Mouse (Mus musculus) CH12.LX (cell line): ENCODE data around the gene Nfkbia. TPM values are rescaled to one million over a fixed set of nuclear protein-coding genes. Genes with fewer than 3 reads are reported as not detected.
A peak's percentile ranks its signal among the peaks of the same experiment; 100 is the strongest.

Experiments
- DNase-seq: peaks from one replicate; pipeline ENCODE4 v3.0.0-alpha.2; 2013; ENCODE audit errors: extremely low read depth
- H3K27ac ChIP-seq: 2 replicates; pipeline ENCODE4 v1.5.1; 2012; ENCODE audit warnings: low read depth, mild to moderate bottlenecking, control low read depth, moderate library complexity; ENCODE audit not compliant: insufficient read depth
- H3K27me3 ChIP-seq: replicated peaks from 2 replicates; pipeline ENCODE3; 2012; ENCODE audit warnings: inconsistent platforms
- H3K36me3 ChIP-seq, 2 experiments: replicated peaks in 1 of 2; 2 replicates each; pipeline versions ENCODE3 to v1.6.1; 2012; ENCODE audit warnings: inconsistent platforms in 1 of 2, low read length in 1 of 2, mild to moderate bottlenecking in 1 of 2, mixed read lengths in 1 of 2, moderate library complexity in 1 of 2; ENCODE audit not compliant: control insufficient read depth in 1 of 2, insufficient read depth in 1 of 2
- H3K4me1 ChIP-seq, 2 experiments: 2 replicates each; pipeline ENCODE4 v1.6.1; 2012; ENCODE audit warnings: inconsistent platforms in 1 of 2, moderate library complexity in 1 of 2; ENCODE audit not compliant: insufficient read depth in 2 of 2, control insufficient read depth in 1 of 2
- H3K4me2 ChIP-seq: 2 replicates; pipeline ENCODE4 v1.6.1; 2012; ENCODE audit warnings: low read depth, mild to moderate bottlenecking, control low read depth; ENCODE audit not compliant: poor library complexity, insufficient read depth, severe bottlenecking
- H3K4me3 ChIP-seq, 3 experiments: fragments of 150-350 bp in 1 of 3; sonication (generic) in 1 of 3; replicated peaks in 1 of 3; 2 replicates each; pipeline versions ENCODE3 to v1.5.1; 2011 to 2012; ENCODE audit warnings: low read depth in 2 of 3, low read length in 2 of 3, mild to moderate bottlenecking in 2 of 3, moderate library complexity in 2 of 3, control low read depth in 1 of 3, improper control_type of control experiment in 1 of 3, inconsistent platforms in 1 of 3, mixed read lengths in 1 of 3; ENCODE audit not compliant: poor library complexity in 1 of 3
- H3K79me2 ChIP-seq: replicated peaks from 2 replicates; pipeline ENCODE4 v1.6.1; 2012; ENCODE audit warnings: mild to moderate bottlenecking, moderate library complexity; ENCODE audit not compliant: control insufficient read depth, poor library complexity, insufficient read depth, severe bottlenecking; ENCODE audit errors: extremely low read depth
- H3K9ac ChIP-seq: 2 replicates; pipeline ENCODE4 v1.6.1; 2012; ENCODE audit warnings: low read depth, mild to moderate bottlenecking, control low read depth, moderate library complexity; ENCODE audit not compliant: insufficient read depth
- H3K9me3 ChIP-seq: replicated peaks from 2 replicates; pipeline ENCODE3; 2012; ENCODE audit warnings: low read length, inconsistent platforms, mixed read lengths
- CHD1 ChIP-seq: IDR thresholded peaks from 2 replicates; pipeline ENCODE4 v1.6.1; 2012; ENCODE audit warnings: low read depth, low read length, improper control_type of control experiment, inconsistent platforms
- CHD2 ChIP-seq: IDR thresholded peaks from 2 replicates; pipeline ENCODE4 v1.6.1; 2011; ENCODE audit warnings: low read length, improper control_type of control experiment
- CTCF ChIP-seq, 2 experiments: IDR thresholded peaks in 1 of 2; conservative IDR thresholded peaks in 1 of 2; 2 replicates each; pipeline ENCODE4 v1.5.1; 2011 to 2012; ENCODE audit warnings: low read depth in 2 of 2, low read length in 2 of 2, improper control_type of control experiment in 1 of 2, inconsistent platforms in 1 of 2, mild to moderate bottlenecking in 1 of 2, moderate library complexity in 1 of 2
- E2F4 ChIP-seq: IDR thresholded peaks from 2 replicates; pipeline ENCODE4 v1.6.1; 2011; ENCODE audit warnings: low read depth, low read length, improper control_type of control experiment; ENCODE audit not compliant: insufficient replicate concordance
- ELF1 ChIP-seq: IDR thresholded peaks from 2 replicates; pipeline ENCODE4 v1.6.1; 2014; ENCODE audit warnings: low read depth, mild to moderate bottlenecking, inconsistent platforms, low read length, improper control_type of control experiment
- EP300 ChIP-seq: IDR thresholded peaks from 2 replicates; pipeline ENCODE4 v1.6.1; 2011; ENCODE audit warnings: low read length, improper control_type of control experiment
- ETS1 ChIP-seq: conservative IDR thresholded peaks from 2 replicates; pipeline ENCODE4 v1.6.1; 2012; ENCODE audit warnings: low read depth, mild to moderate bottlenecking, inconsistent platforms, low read length, improper control_type of control experiment, moderate library complexity
- HCFC1 ChIP-seq: IDR thresholded peaks from 2 replicates; pipeline ENCODE4 v1.6.1; 2012; ENCODE audit warnings: low read depth, mild to moderate bottlenecking, inconsistent platforms, low read length, improper control_type of control experiment
- JUN ChIP-seq: IDR thresholded peaks from 2 replicates; pipeline ENCODE4 v1.6.1; 2011; ENCODE audit warnings: low read depth, mild to moderate bottlenecking, low read length, improper control_type of control experiment, moderate library complexity; ENCODE audit not compliant: insufficient read depth
- JUND ChIP-seq: conservative IDR thresholded peaks from 2 replicates; pipeline ENCODE4 v1.6.1; 2011; ENCODE audit warnings: low read depth, low read length, improper control_type of control experiment
- KAT2A ChIP-seq: IDR thresholded peaks from 2 replicates; pipeline ENCODE4 v1.6.1; 2012; ENCODE audit warnings: low read length, improper control_type of control experiment, inconsistent platforms; ENCODE audit not compliant: insufficient replicate concordance
- MAX ChIP-seq: IDR thresholded peaks from 2 replicates; pipeline ENCODE4 v1.6.1; 2011; ENCODE audit warnings: low read length, improper control_type of control experiment
- MAZ ChIP-seq: IDR thresholded peaks from 2 replicates; pipeline ENCODE4 v1.6.1; 2012; ENCODE audit warnings: low read depth, mild to moderate bottlenecking, inconsistent platforms, low read length, improper control_type of control experiment, moderate library complexity
- MEF2A ChIP-seq: IDR thresholded peaks from 2 replicates; pipeline ENCODE4 v1.6.1; 2014; ENCODE audit warnings: low read depth, mild to moderate bottlenecking, inconsistent platforms, low read length, improper control_type of control experiment, borderline replicate concordance
- NELFE ChIP-seq: IDR thresholded peaks from 2 replicates; pipeline ENCODE4 v1.6.1; 2011; ENCODE audit warnings: low read depth, low read length, improper control_type of control experiment
- PAX5 ChIP-seq: IDR thresholded peaks from 2 replicates; pipeline ENCODE4 v1.6.1; 2012; ENCODE audit warnings: low read length, inconsistent platforms, mixed read lengths
- POLR2A ChIP-seq: IDR thresholded peaks from 2 replicates; pipeline ENCODE4 v1.6.1; 2011; ENCODE audit warnings: low read depth, mild to moderate bottlenecking, improper control_type of control experiment, low read length
- POLR2AphosphoS2 ChIP-seq: IDR thresholded peaks from 2 replicates; pipeline ENCODE4 v1.6.1; 2011; ENCODE audit warnings: low read depth, low read length, improper control_type of control experiment
- RAD21 ChIP-seq: IDR thresholded peaks from 2 replicates; pipeline ENCODE4 v1.6.1; 2011; ENCODE audit warnings: low read depth, mild to moderate bottlenecking, low read length, improper control_type of control experiment, moderate library complexity
- RCOR1 ChIP-seq: conservative IDR thresholded peaks from 2 replicates; pipeline ENCODE4 v1.6.1; 2012; ENCODE audit warnings: low read depth, mild to moderate bottlenecking, inconsistent platforms, low read length, improper control_type of control experiment
- SIN3A ChIP-seq: IDR thresholded peaks from 2 replicates; pipeline ENCODE4 v1.6.1; 2012; ENCODE audit warnings: low read length, improper control_type of control experiment, inconsistent platforms
- SMC3 ChIP-seq: IDR thresholded peaks from 2 replicates; pipeline ENCODE4 v1.6.1; 2011; ENCODE audit warnings: low read depth, low read length, improper control_type of control experiment
- TBP ChIP-seq: conservative IDR thresholded peaks from 2 replicates; pipeline ENCODE4 v1.6.1; 2011; ENCODE audit warnings: low read depth, low read length, improper control_type of control experiment
- UBTF ChIP-seq: IDR thresholded peaks from 2 replicates; pipeline ENCODE4 v1.6.1; 2012; ENCODE audit warnings: low read depth, mild to moderate bottlenecking, inconsistent platforms, low read length, improper control_type of control experiment, moderate library complexity
- USF1 ChIP-seq: IDR thresholded peaks from 2 replicates; pipeline ENCODE4 v1.6.1; 2014; ENCODE audit warnings: low read depth, mild to moderate bottlenecking, inconsistent platforms, low read length, improper control_type of control experiment
- USF2 ChIP-seq: conservative IDR thresholded peaks from 2 replicates; pipeline ENCODE4 v1.6.1; 2011; ENCODE audit warnings: low read depth, low read length, improper control_type of control experiment
- ZC3H11A ChIP-seq: IDR thresholded peaks from 2 replicates; pipeline ENCODE4 v1.6.1; 2012; ENCODE audit warnings: low read depth, mild to moderate bottlenecking, inconsistent platforms, low read length, improper control_type of control experiment
- ZMIZ1 ChIP-seq: IDR thresholded peaks from 2 replicates; pipeline ENCODE4 v1.6.1; 2012; ENCODE audit warnings: low read depth, mild to moderate bottlenecking, inconsistent platforms, low read length, improper control_type of control experiment
- dilution Hi-C: fragments of 300-500 bp; cut with MboI; formaldehyde crosslinking; loops from 2 replicates; pipeline ENCODE4 v1.14.3; 2020; ENCODE audit warnings: low sequenced_read_pairs; ENCODE audit not compliant: extremely low pct_unique_long_range_greater_than_20kb, extremely low pct_ligation_motif_present
- in situ Hi-C: fragments of 300-500 bp; cut with MboI; formaldehyde crosslinking; loops from 3 replicates; pipeline ENCODE4 v1.14.3; 2019; ENCODE audit warnings: low sequenced_read_pairs, low pct_ligation_motif_present, low pct_unique_long_range_greater_than_20kb, mixed read lengths
- polyA plus RNA-seq: library from polyadenylated mRNA; unstranded; fragments of >175 nt; gene quantifications from 2 replicates; pipeline ENCODE4 v1.2.1, GENCODE M21; 2012; ENCODE audit warnings: low read depth; ENCODE audit not compliant: insufficient read length
- total RNA-seq, 2 experiments: library from RNA; depleted of rRNA; stranded (reverse); fragments of 300-350 nt in 1 of 2; fragments of >200 nt in 1 of 2; gene quantifications; 2 replicates each; pipeline ENCODE4 v1.2.3; 2012 to 2014

The Nfkbia gene
- total and polyA plus RNA-seq, 3 experiments: 143 to 702 (median 178) TPM

DNA sequence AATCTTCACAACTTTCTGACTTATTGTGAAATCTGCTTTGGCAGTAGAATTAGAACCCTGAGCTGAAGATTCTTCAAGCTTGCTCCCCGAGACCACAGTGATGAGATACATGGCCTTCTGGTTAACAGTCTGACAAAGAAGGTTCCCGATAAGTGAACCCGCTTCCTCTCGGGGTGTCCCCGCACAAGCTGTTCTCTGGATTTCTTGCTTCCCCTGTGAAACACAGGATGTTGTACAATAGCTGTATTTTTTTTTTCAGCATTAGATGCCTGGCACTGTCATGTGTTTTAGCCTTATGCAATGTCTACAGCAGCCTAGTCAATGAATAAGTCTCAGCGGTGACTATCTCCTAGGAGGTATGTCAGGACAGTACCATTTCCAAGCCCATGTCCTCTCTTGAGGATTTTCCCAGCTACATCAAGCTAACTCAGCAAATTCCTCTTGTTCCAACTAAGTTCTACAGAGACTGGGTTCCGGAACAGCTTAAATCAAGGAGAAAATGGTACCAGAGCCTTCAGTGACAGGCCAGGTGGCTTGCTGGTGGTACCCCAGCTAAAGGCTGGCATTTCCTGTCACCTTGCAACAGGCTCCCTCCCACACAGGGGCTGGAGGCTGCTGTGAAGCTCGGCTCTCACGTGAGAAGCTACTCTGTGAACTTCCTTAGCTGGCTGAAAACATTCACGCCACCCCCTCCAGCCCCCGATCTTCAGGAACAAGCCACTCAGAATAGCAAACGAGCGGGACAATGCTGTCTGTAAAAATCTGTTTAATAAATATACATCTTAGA lies 3.6 kb downstream of the Nfkbia start (continued):
- no peak for TF ChIP-seq PAX5
- no peak for TF ChIP-seq CTCF (conservative IDR thresholded peaks at IDR 0.05 in 1 of 2, IDR thresholded peaks at IDR 0.05 in 1 of 2; ENCODE audit: low read depth in 2 of 2, low read length in 2 of 2)
- TF ChIP-seq TBP: 0 out of 2 replicates have a peak, but pooled peaks have one; percentile 32
- TF ChIP-seq JUND: no peak
- TF ChIP-seq SMC3: no peak; the same call in 1 of the 2 replicates
- TF ChIP-seq ETS1: 0 out of 2 replicates have a peak, but pooled peaks have one; percentile 0
- no peak; the same call in 1 of the 2 replicates for TF ChIP-seq MAX
- no peak for TF ChIP-seq ZC3H11A
- TF ChIP-seq EP300: 0 out of 2 replicates have a peak, but pooled peaks have one; percentile 11
- TF ChIP-seq SIN3A: peak; percentile 78
- no peak for TF ChIP-seq E2F4
- TF ChIP-seq POLR2A: peak; percentile 45
- TF ChIP-seq RCOR1: no peak; the same call in 1 of the 2 replicates
- no peak for TF ChIP-seq HCFC1
- no peak for TF ChIP-seq NELFE
- no peak for TF ChIP-seq USF1
- peak; percentile 5; the same call in 1 of the 2 replicates for TF ChIP-seq ELF1

DNA sequence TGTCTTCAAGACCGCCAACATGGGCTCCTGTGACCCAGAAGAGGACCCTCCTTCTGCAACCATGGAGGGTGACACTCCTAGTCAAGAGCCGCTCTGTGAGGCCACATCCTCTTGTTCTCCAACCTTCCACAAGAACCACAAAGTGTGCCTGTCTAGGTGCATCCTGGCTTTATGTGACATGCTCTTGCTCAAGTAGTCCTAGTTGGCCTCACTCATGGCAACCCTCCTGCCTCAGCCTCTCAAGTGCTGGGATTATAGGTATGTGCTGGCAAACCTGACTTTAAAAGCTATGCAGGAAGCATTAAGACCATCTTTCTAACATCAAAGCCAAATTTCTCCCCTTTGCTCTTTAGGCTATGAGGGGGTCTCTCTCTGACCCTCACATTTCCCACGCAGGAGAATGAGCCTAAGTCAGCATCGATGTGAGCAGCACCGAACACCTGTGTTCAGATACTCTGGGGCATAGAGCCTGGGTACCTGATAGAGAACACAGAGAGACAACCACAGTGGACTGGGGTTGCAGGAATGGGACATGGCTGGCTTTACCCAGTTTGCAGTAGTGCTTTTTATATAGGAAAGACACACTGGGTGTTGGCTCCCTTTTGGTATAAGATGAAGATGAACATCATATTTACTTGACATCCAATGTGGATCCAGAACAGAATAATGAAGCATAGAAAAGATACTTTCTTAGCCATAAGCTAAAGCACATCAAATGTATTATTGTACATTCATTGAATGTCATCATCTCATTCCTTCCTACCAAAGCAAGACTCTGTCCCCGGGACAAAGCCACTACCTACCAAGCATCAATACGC lies 4.4 kb downstream of the Nfkbia start:
- Histone ChIP-seq H3K27ac (peak overlapping the region; percentile 98), H3K4me3 (peak overlapping the region; percentile 81 to 94 (median 89)), H3K4me1 (peaks cover 29 to 58% of the 10 kb centered on the region in 2 experiments), H3K9me3 (no peaks in the 10 kb centered on the region), H3K9ac (peak overlapping the region; percentile 82), H3K4me2 (peak overlapping the region; percentile 89), H3K79me2 (peaks cover 30% of the 10 kb centered on the region), H3K36me3 (peaks cover 41 to 61% of the 10 kb centered on the region in 2 experiments), H3K27me3 (no peaks in the 10 kb centered on the region)
- TF ChIP-seq NELFE (peak; percentile 49; the same call in 1 of the 2 replicates), MEF2A (no peak; the same call in 1 of the 2 replicates), UBTF (0 out of 2 replicates have a peak, but pooled peaks have one; percentile 13), CHD2 (peak; percentile 38; the same call in 1 of the 2 replicates), TBP (0 out of 2 replicates have a peak, but pooled peaks have one; percentile 44), HCFC1 (no peak), RCOR1 (0 out of 2 replicates have a peak, but pooled peaks have one; percentile 63), POLR2AphosphoS2 (peak; percentile 98), ZMIZ1 (peak; percentile 73), E2F4 (no peak), ZC3H11A (no peak), CHD1 (peak; percentile 55; the same call in 1 of the 2 replicates), JUN (no peak), SIN3A (0 out of 2 replicates have a peak, but pooled peaks have one; percentile 24), POLR2A (peak; percentile 68), ELF1 (peak; percentile 8), ETS1 (0 out of 2 replicates have a peak, but pooled peaks have one; percentile 5), KAT2A (0 out of 2 replicates have a peak, but pooled peaks have one; percentile 58), RAD21 (no peak), MAZ (0 out of 2 replicates have a peak, but pooled peaks have one; percentile 6), USF2 (peak; percentile 33; the same call in 1 of the 2 replicates)
- in situ Hi-C loops (no loop called here), dilution Hi-C loops (no loop called here)
- DNase-seq: no peak
